Mouse (Mus musculus): ENCODE measurements around the gene Sarm1.

Sarm1 gene

GRCm38 (mm10) chr11:78490781-78491241, 6.7 kb downstream of the Sarm1 start:
- TF ChIP-seq GATA4 (IDR thresholded peaks at IDR 0.05; ENCODE audit: insufficient replicate concordance, low read length): no peak

- TF ChIP-seq GATA4 (IDR thresholded peaks at IDR 0.05; ENCODE audit: insufficient replicate concordance, low read length): no peak
These were observed 9.4 kb downstream of the Sarm1 start for GRCm38 (mm10) chr11:78488168-78488567.

- TF ChIP-seq GATA4 (IDR thresholded peaks at IDR 0.05; ENCODE audit: insufficient replicate concordance, low read length): no peak
These were observed 13.9 kb downstream of the Sarm1 start for GRCm38 (mm10) chr11:78483639-78484038.

- no peak for TF ChIP-seq GATA4 (IDR thresholded peaks at IDR 0.05; ENCODE audit: insufficient replicate concordance, low read length)
These were observed 22.3 kb downstream of the Sarm1 start for GRCm38 (mm10) chr11:78475289-78475688.

- no peak for TF ChIP-seq GATA4 (IDR thresholded peaks at IDR 0.05; ENCODE audit: insufficient replicate concordance, low read length)
These were observed 26.0 kb downstream of the Sarm1 start for GRCm38 (mm10) chr11:78471326-78472103.

GRCm38 (mm10) chr11:78467932-78468331, 29.6 kb downstream of the Sarm1 start:
- TF ChIP-seq GATA4 (IDR thresholded peaks at IDR 0.05; ENCODE audit: insufficient replicate concordance, low read length): no peak

GRCm38 (mm10) chr11:78467515-78467914, 30.0 kb downstream of the Sarm1 start:
- no peak for TF ChIP-seq GATA4 (IDR thresholded peaks at IDR 0.05; ENCODE audit: insufficient replicate concordance, low read length)

GRCm38 (mm10) chr11:78466242-78466912, 31.2 kb downstream of the Sarm1 start:
- TF ChIP-seq GATA4 (IDR thresholded peaks at IDR 0.05; ENCODE audit: insufficient replicate concordance, low read length): no peak

- TF ChIP-seq GATA4 (IDR thresholded peaks at IDR 0.05; ENCODE audit: insufficient replicate concordance, low read length): no peak
These were observed 31.9 kb downstream of the Sarm1 start, which contains the start of gene Slc46a1 for GRCm38 (mm10) chr11:78465568-78466180. TSS of gene Slc46a1 (plus strand) at chr11:78465697.

- TF ChIP-seq GATA4 (IDR thresholded peaks at IDR 0.05; ENCODE audit: insufficient replicate concordance, low read length): no peak
These were observed 32.4 kb downstream of the Sarm1 start for GRCm38 (mm10) chr11:78465116-78465515.

- no peak for TF ChIP-seq GATA4 (IDR thresholded peaks at IDR 0.05; ENCODE audit: insufficient replicate concordance, low read length)
These were observed 34.1 kb downstream of the Sarm1 start for GRCm38 (mm10) chr11:78463286-78464036.

GRCm38 (mm10) chr11:78462669-78463068, 34.9 kb downstream of the Sarm1 start:
- no peak for TF ChIP-seq GATA4 (IDR thresholded peaks at IDR 0.05; ENCODE audit: insufficient replicate concordance, low read length)

- no peak for TF ChIP-seq GATA4 (IDR thresholded peaks at IDR 0.05; ENCODE audit: insufficient replicate concordance, low read length)
These were observed 35.7 kb downstream of the Sarm1 start for GRCm38 (mm10) chr11:78461894-78462293.

GRCm38 (mm10) chr11:78458740-78459139, 38.8 kb downstream of the Sarm1 start:
- no peak for TF ChIP-seq GATA4 (IDR thresholded peaks at IDR 0.05; ENCODE audit: insufficient replicate concordance, low read length)

- no peak for TF ChIP-seq GATA4 (IDR thresholded peaks at IDR 0.05; ENCODE audit: insufficient replicate concordance, low read length)
These were observed 42.2 kb downstream of the Sarm1 start for GRCm38 (mm10) chr11:78455308-78455707.

Data from liver, adult (tissue).